Mouse (Mus musculus) liver, adult 2 months (tissue): ENCODE results near the gene Zfp747.

Experiments
- CTCF ChIP-seq: fragments of 200-500 bp; IDR thresholded peaks from 2 replicates; pipeline ENCODE4 v1.5.1; 2011; ENCODE audit warnings: low read depth, low read length, control low read depth
- POLR2A ChIP-seq: fragments of 200-500 bp; IDR thresholded peaks from 2 replicates; pipeline ENCODE4 v1.6.1; 2011; ENCODE audit warnings: low read length, control low read depth; ENCODE audit not compliant: insufficient read depth; ENCODE audit errors: extremely low read depth

GRCm38 (mm10) chr7:127324944-127325343 lies 50.9 kb downstream of the Zfp747 start:
- TF ChIP-seq CTCF (no peak), POLR2A (no peak)
